Mouse (Mus musculus) embryonic facial prominence, embryonic 14.5 days (tissue): ENCODE data around the gene Olfr70. TPM values are rescaled to one million over a fixed set of nuclear protein-coding genes. Genes with fewer than 3 reads are reported as not detected.

ENCODE experiments used
- ATAC-seq: fragments of 200-750 bp; cut with Nextera tagmentation; 2 replicates; pipeline ENCODE4 v1.8.0; 2017; ENCODE audit warnings: low read depth, moderate number of reproducible peaks, moderate TSS enrichment
- DNase-seq: peaks from one replicate; pipeline ENCODE4 v3.0.0-alpha.2; 2015; ENCODE audit warnings: low spot score
- H3K27ac ChIP-seq: fragments of 300-500 bp; sonication (generic); replicated peaks from 2 replicates; pipeline ENCODE4 v1.5.1; 2014; ENCODE audit warnings: low read depth, mild to moderate bottlenecking, low read length, moderate library complexity
- H3K27me3 ChIP-seq: fragments of 300-500 bp; sonication (generic); replicated peaks from 2 replicates; pipeline ENCODE4 v1.6.1; 2014; ENCODE audit warnings: low read length; ENCODE audit not compliant: control insufficient read depth, insufficient read depth
- H3K36me3 ChIP-seq: fragments of 300-500 bp; sonication (generic); 2 replicates; pipeline ENCODE4 v1.6.1; 2014; ENCODE audit warnings: low read length, mixed read lengths; ENCODE audit not compliant: control insufficient read depth, insufficient read depth
- H3K4me1 ChIP-seq: fragments of 300-500 bp; sonication (generic); 2 replicates; pipeline ENCODE4 v1.6.1; 2014; ENCODE audit warnings: antibody characterized with exemption, low read length; ENCODE audit not compliant: control insufficient read depth, insufficient read depth
- H3K4me2 ChIP-seq: fragments of 300-500 bp; sonication (generic); 2 replicates; pipeline ENCODE4 v1.6.1; 2014; ENCODE audit warnings: low read depth, mild to moderate bottlenecking, low read length, moderate library complexity, mixed read lengths
- H3K4me3 ChIP-seq: fragments of 300-500 bp; sonication (generic); 2 replicates; pipeline ENCODE4 v1.5.1; 2014; ENCODE audit warnings: low read depth, mild to moderate bottlenecking, low read length
- H3K9ac ChIP-seq: fragments of 300-500 bp; sonication (generic); 2 replicates; pipeline ENCODE4 v1.6.1; 2014; ENCODE audit warnings: low read depth, mild to moderate bottlenecking, low read length, moderate library complexity, mixed read lengths
- H3K9me3 ChIP-seq: fragments of 300-500 bp; sonication (generic); 2 replicates; pipeline ENCODE4 v1.6.1; 2016; ENCODE audit warnings: low read length; ENCODE audit not compliant: control insufficient read depth
- WGBS: fragments of 180-500 bp; shearing (Covaris S2); extraction: QIAGEN DNeasy Blood & Tissue Kit; methylation state at CpG from one replicate; pipeline ENCODE4 v1.1.7; 2014; 5-methylcytosine and 5-hydroxymethylcytosine counted together
- polyA plus RNA-seq: library from polyadenylated mRNA; unstranded; fragments of >200 nt; fragmentation: Nextera tagmentation; extraction: Ambion mirVana; gene quantifications from 2 replicates; pipeline ENCODE4 v1.2.1, GENCODE M21; 2014

The Olfr70 gene
- polyA plus RNA-seq, 1 experiment from 2014 or later: not detected

DNA sequence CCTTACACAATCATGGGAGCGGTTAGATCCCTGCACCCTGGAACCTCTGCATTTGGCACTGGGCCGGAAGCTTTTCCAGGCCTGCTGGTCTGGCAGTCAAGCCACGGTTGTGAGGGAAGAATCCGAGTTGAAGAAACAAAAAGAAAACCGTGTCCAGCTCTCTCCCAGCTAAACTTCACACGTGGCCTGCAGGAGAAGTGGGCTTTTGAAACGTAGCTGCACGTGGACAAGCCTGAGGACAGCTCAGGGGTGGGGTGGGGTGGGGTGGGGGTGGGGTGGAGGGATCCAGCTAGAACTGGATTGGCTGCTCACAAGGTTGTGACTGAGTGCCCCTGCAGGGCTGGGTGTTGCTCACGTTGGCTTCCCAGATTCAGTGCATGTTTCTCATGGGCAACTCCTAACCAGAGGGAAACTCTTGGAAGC, 5.3 kb downstream of the Olfr70 start:
- Histone ChIP-seq H3K4me2 (no peak overlapping the region), H3K9me3 (no peaks in the 10 kb centered on the region), H3K9ac (no peak overlapping the region), H3K27ac (no peak overlapping the region), H3K27me3 (no peaks in the 10 kb centered on the region), H3K36me3 (peaks cover 1% of the 10 kb centered on the region; the same call in 1 of the 2 replicates), H3K4me3 (no peak overlapping the region), H3K4me1 (no peaks in the 10 kb centered on the region)
- DNase-seq (peak; percentile 16), ATAC-seq (no peak)
- 27% methylated on average over 9 of the region's 9 CpGs for WGBS

DNA sequence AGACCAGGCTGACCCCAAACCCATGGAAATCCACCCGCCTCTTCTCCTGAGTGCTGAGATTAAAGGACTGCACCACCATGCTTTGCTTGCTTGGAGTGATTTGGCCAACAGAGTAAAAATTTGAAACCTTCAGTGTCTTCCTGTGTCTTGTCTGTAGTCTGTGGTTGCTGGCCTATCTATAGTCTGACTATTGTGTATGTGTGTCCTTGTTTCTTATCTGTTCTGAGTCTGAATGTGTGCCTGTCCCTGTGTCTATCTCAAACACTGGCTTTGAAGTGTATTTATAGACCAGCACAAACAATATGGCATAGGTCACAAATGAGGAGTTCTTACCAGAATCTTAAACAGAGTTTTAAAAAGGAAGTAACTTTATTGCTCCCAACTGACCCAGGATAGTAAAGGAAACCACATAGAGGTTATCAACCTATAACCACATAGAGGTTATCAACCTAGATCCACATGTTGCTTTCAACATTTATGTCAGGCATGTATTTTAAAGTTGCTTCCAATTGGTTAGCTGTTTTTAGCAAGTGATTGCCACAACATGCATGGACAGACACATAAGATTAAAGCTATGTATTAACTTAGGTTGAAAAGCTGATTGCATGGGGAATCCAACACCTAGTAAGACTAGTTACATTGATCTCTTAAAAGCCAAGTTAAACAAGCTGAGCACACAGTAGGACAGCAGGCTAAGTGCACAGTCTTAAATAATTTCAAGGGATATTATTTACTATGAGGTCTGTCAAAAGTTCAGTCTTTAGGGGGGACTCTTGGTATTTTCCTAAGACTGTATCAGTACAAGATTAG, 6.0 kb downstream of the Olfr70 start:
- Histone ChIP-seq H3K27me3 (no peaks in the 10 kb centered on the region), H3K36me3 (peaks cover 7% of the 10 kb centered on the region; the same call in 1 of the 2 replicates), H3K27ac (no peak overlapping the region), H3K4me1 (no peaks in the 10 kb centered on the region), H3K4me3 (no peak overlapping the region), H3K4me2 (no peak overlapping the region), H3K9ac (no peak overlapping the region), H3K9me3 (no peaks in the 10 kb centered on the region)
- WGBS: 93% methylated on average over 1 of the region's 1 CpGs
- DNase-seq (no peak), ATAC-seq (no peak)

DNA sequence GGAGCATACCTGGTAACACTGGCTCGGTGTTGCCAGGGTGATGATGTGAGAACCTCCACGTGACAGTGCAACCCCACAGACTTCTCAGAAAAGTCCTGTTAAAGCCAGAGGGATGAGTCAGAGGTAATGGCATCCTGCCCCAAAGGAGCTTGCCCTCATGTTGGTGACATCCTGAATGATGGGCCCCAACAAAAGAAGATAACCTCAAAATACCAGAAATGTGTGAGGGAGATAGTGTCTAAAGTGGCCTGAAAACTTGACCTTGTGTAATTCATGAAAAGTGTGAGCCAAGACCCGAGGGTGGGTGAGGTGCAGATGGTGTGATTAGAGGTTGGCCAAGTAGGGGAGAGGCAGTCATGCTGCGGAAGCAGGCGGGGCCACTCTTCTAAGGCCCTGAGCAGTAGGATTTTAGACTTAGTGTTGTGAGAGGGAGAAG, 6.8 kb downstream of the Olfr70 start:
- Histone ChIP-seq H3K4me3 (no peak overlapping the region), H3K9me3 (no peaks in the 10 kb centered on the region), H3K4me2 (no peak overlapping the region), H3K27me3 (no peaks in the 10 kb centered on the region), H3K4me1 (no peaks in the 10 kb centered on the region), H3K9ac (no peak overlapping the region), H3K36me3 (peaks cover 15% of the 10 kb centered on the region; the same call in 1 of the 2 replicates), H3K27ac (no peak overlapping the region)
- ATAC-seq (no peak; the same call in 1 of the 2 replicates), DNase-seq (no peak)
- WGBS: 77% methylated on average over 5 of the region's 5 CpGs

DNA sequence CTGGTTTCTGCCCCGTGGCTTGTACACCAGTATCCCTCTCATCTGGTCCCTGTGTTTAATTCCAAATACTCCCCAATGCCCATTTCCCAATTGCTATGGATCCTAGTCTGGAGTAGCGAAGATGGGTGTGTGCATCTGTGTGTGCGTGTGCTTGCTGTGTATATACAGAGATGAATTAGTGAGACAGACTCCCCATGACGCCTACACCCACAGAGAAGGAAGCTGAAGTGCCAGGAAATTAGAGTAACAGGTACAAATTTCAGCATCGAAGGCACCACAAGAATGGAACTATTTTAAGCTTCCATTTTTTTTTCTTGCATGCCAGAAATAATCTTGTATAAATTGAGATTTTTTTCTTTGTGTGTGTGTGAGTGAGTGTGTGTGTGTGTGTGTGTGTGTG, 9.6 kb downstream of the Olfr70 start:
- Histone ChIP-seq H3K9ac (no peak overlapping the region), H3K36me3 (peaks cover 34% of the 10 kb centered on the region; the same call in 1 of the 2 replicates), H3K4me2 (no peak overlapping the region), H3K4me3 (no peak overlapping the region), H3K9me3 (no peaks in the 10 kb centered on the region), H3K27ac (no peak overlapping the region), H3K27me3 (no peaks in the 10 kb centered on the region), H3K4me1 (no peaks in the 10 kb centered on the region)
- ATAC-seq (no peak), DNase-seq (no peak)
- 71% methylated on average over 5 of the region's 5 CpGs for WGBS

DNA sequence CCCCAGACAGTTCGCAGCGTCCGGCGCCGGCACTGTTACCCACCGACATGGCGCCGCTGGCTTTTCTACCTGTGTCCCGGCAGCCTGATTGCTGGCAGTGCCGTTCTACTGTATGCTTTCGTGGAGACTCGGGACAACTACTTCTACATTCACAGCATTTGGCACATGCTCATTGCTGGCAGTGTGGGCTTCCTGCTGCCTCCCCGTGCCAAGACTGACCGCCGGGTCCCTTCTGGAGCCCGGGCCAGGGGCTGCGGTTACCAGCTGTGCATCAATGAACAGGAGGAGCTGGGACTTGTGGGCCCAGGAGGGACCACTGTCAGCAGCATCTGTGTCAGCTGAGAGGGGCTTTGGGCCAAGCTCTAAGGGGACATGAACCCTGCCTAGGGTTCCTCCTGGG, 10.6 kb downstream of the Olfr70 start:
- H3K36me3 ChIP-seq: peaks cover 37% of the 10 kb centered on the region; the same call in 1 of the 2 replicates
- no peaks in the 10 kb centered on the region for H3K4me1 ChIP-seq
- no peaks in the 10 kb centered on the region for H3K27me3 ChIP-seq
- no peak overlapping the region for H3K27ac ChIP-seq
- no peak overlapping the region for H3K9ac ChIP-seq
- no peak overlapping the region for H3K4me3 ChIP-seq
- no peak overlapping the region for H3K4me2 ChIP-seq
- DNase-seq: no peak
- 91% methylated on average over 17 of the region's 17 CpGs for WGBS
- no peak for ATAC-seq
- H3K9me3 ChIP-seq: no peaks in the 10 kb centered on the region

DNA sequence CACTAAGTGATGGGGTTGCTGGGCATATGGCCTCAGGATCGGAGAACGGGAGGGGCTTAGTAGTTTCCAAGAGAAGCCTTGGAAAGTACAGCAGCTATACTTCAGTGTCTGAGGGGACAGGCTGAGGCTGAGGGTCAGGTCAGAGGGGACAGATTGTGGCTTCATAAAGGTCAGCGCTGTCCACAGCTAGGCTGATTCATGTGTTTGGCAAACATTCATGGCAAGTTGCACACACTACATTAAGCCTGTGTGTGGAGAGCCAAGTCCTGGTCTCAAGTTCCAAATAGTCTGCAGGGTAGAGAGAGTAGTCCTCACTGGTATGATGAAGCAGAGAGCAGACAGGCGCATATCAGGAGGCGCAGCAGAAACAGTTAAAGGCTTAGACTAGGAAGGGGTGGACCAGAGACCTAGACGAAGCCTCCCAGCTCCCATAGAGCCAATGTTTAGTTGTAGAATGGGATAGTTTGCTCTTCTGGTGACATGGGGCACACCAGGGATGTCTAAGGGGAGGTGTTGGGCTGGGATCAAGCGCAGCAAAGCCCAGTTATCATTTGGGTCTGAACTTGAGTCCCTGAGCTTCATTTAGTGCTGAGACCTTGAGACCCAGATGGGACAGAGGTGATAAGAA, 21.1 kb downstream of the Olfr70 start:
- no peak for DNase-seq
- Histone ChIP-seq H3K4me3 (no peak overlapping the region), H3K9me3 (no peaks in the 10 kb centered on the region), H3K36me3 (peaks cover 53% of the 10 kb centered on the region), H3K9ac (no peak overlapping the region), H3K27me3 (no peaks in the 10 kb centered on the region), H3K4me2 (no peak overlapping the region), H3K4me1 (no peaks in the 10 kb centered on the region), H3K27ac (no peak overlapping the region)
- WGBS: 88% methylated on average over 7 of the region's 7 CpGs
- no peak for ATAC-seq

DNA sequence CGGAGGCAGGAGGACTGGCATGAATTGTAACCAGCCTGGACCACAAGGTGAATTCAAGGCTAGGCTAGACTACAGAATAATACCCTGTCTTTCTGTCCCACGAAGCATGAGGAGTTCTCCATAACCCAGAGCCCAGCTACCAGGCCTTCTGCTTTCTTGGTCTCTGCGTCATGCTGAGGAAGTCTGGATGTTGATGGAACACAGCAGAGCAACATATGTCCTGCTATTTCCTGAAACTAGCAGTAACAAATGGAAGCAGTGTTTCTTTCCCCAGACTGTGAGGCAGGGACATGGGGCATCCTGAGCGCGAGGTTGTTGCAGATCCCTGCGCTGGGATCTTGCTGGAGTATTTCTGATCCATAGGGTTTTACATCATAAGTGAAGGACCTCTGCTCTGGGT, 22.1 kb downstream of the Olfr70 start:
- H3K9me3 ChIP-seq: no peaks in the 10 kb centered on the region
- ATAC-seq (no peak), DNase-seq (no peak)
- no peak overlapping the region for H3K9ac ChIP-seq
- 84% methylated on average over 6 of the region's 6 CpGs for WGBS
- H3K4me2 ChIP-seq: no peak overlapping the region
- peaks cover 54% of the 10 kb centered on the region for H3K36me3 ChIP-seq
- no peaks in the 10 kb centered on the region for H3K4me1 ChIP-seq
- H3K27me3 ChIP-seq: no peaks in the 10 kb centered on the region
- H3K4me3 ChIP-seq: no peak overlapping the region
- H3K27ac ChIP-seq: no peak overlapping the region

DNA sequence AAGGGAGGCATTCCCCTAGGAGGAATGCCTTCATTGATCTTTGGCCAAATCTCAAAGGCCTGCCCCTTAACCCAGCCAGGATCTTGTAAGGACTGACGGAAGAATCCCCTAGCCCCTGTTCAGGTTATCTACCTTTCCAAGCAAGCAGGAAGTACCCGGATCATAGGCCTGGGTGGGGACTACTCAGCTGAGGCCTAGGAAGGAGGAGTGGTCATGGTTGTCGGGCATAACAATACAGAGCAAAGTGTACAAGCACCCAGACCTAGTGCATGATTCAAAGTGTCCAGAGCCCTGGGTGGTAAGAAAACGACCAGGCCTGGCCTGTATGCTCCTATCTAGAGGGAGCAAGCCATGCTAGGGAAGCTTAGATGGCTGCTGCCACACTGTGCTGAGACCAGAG, 25.0 kb downstream of the Olfr70 start:
- Histone ChIP-seq H3K27me3 (no peaks in the 10 kb centered on the region), H3K9ac (0 out of 2 replicates have a peak overlapping the region, but pooled peaks have one; percentile 19), H3K27ac (no peak overlapping the region), H3K4me1 (peaks cover 8% of the 10 kb centered on the region; the same call in 1 of the 2 replicates), H3K36me3 (peaks cover 35% of the 10 kb centered on the region; the same call in 1 of the 2 replicates), H3K9me3 (no peaks in the 10 kb centered on the region), H3K4me2 (no peak overlapping the region), H3K4me3 (no peak overlapping the region)
- ATAC-seq (no peak), DNase-seq (no peak)
- WGBS: 75% methylated on average over 4 of the region's 4 CpGs
